Mouse (Mus musculus) lung, postnatal 36 days (tissue): ENCODE results near the gene Ssbp3.

Source experiments
- DNase-seq: peaks from one replicate; pipeline ENCODE4 v3.0.0; 2022; ENCODE audit warnings: mixed read lengths

Gene Ssbp3

GRCm38 (mm10) chr4:106989226-106989983, 78.9 kb downstream of the Ssbp3 start:
- DNase-seq = no peak

GRCm38 (mm10) chr4:106993053-106993452, 82.6 kb downstream of the Ssbp3 start:
- no peak for DNase-seq

- no peak for DNase-seq
Measured at GRCm38 (mm10) chr4:106994252-106994651, 83.8 kb downstream of the Ssbp3 start.

- no peak for DNase-seq
Measured at GRCm38 (mm10) chr4:106995069-106995468, 84.6 kb downstream of the Ssbp3 start.

GRCm38 (mm10) chr4:106995513-106995912, 85.0 kb downstream of the Ssbp3 start:
- no peak for DNase-seq

GRCm38 (mm10) chr4:106996305-106997076, 86.0 kb downstream of the Ssbp3 start:
- DNase-seq = peak; percentile 66

- no peak for DNase-seq
Measured at GRCm38 (mm10) chr4:107001259-107001810, 90.8 kb downstream of the Ssbp3 start.

- no peak for DNase-seq
Measured at GRCm38 (mm10) chr4:107001916-107002488, 91.5 kb downstream of the Ssbp3 start.

- no peak for DNase-seq
Measured at GRCm38 (mm10) chr4:107002517-107003165, 92.1 kb downstream of the Ssbp3 start.

GRCm38 (mm10) chr4:107003199-107003598, 92.7 kb downstream of the Ssbp3 start:
- DNase-seq = no peak

- DNase-seq = no peak
Measured at GRCm38 (mm10) chr4:107003786-107004185, 93.3 kb downstream of the Ssbp3 start.

GRCm38 (mm10) chr4:107004346-107004745, 93.8 kb downstream of the Ssbp3 start:
- no peak for DNase-seq

- DNase-seq = no peak
Measured at GRCm38 (mm10) chr4:107005166-107005565, 94.7 kb downstream of the Ssbp3 start.

- DNase-seq = no peak
Measured at GRCm38 (mm10) chr4:107006229-107006628, 95.7 kb downstream of the Ssbp3 start.

- DNase-seq = no peak
Measured at GRCm38 (mm10) chr4:107006807-107007206, 96.3 kb downstream of the Ssbp3 start.

GRCm38 (mm10) chr4:107007359-107007758, 96.9 kb downstream of the Ssbp3 start:
- no peak for DNase-seq

- DNase-seq = no peak
Measured at GRCm38 (mm10) chr4:107008161-107008560, 97.7 kb downstream of the Ssbp3 start.

GRCm38 (mm10) chr4:107009548-107009947, 99.0 kb downstream of the Ssbp3 start:
- no peak for DNase-seq

- DNase-seq = no peak
Measured at GRCm38 (mm10) chr4:107011325-107012004, 101.0 kb downstream of the Ssbp3 start.

- peak; percentile 60 for DNase-seq
Measured at GRCm38 (mm10) chr4:107012005-107012478, 101.5 kb downstream of the Ssbp3 start.

- DNase-seq = no peak
Measured at GRCm38 (mm10) chr4:107012574-107012973, 102.1 kb downstream of the Ssbp3 start.
